Comparison of ENCODE assay signal across 9 mouse cellular contexts in the genomic region with DNA sequence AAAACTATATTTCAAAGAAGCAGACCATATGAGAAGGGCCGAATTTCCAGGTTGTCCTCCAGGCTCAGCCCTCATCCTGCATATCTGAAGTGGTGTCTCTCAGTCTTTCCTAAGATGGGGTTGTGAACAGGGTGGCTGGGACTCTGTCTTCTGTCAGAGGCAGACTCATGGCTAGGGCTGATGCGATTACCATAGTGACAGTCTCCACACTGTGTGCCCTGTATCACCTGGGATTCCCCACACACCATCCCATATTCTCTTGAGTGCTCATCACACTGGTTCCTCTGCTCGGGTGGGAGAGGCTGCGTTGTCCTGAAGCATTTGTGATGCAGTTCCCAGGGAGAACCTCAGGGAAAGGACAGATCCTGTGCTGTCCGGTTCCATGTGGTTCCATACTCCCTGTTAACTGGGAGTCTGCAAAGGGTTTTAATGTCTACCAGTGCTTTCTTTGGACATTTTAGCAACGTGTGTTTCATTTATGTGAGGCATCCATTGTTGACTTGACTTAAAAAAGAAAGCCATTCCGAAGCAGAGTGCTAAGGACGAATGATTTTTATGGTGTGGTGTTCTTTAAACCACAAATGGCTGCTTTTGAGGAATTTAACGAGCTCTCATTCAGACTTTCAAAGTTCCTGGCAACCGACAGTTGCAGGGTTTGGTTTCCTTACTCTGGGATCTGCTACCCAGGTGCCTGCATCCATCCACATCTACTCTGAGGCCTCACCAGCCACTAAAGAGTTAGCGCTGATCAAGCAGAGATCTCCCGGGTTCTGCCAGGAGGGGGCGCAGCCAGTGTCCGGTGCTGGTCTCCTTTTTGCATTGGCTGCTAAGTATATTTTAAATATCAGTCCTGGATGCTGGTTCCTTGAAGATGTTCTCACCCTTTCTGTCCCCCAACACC. TPM values are rescaled to one million over a fixed set of nuclear protein-coding genes. Genes with fewer than 3 reads are reported as not detected.
DNase-seq lines count a peak whose midpoint lies in the region; ATAC-seq and TF ChIP-seq lines count a peak whose summit lies in the region.
"Had no signal": no experiment of that assay in that cellular context is flagged by ENCODE, and none has a peak within 500 bp of the region (broad histone marks: within the 10 kb centered on the region; RNA-seq: fewer than 3 reads in every experiment).

No protein-coding gene starts in this region.

- H3K4me1 ChIP-seq in forebrain, postnatal 0 days (ENCODE audit: insufficient read depth) = no peaks in the 10 kb centered on the region
- H3K4me1 ChIP-seq in forebrain, embryonic 13.5 days = peaks cover 5% of the 10 kb centered on the region
- H3K4me1 ChIP-seq in neural tube, embryonic 15.5 days = no peaks in the 10 kb centered on the region; the same call in 1 of the 2 replicates
- H3K4me1 ChIP-seq in bone marrow macrophage, adult 2 months (ENCODE audit: control insufficient read depth, insufficient read depth, low read length) = no peaks in the 10 kb centered on the region

- H3K36me3 ChIP-seq in forebrain, postnatal 0 days (ENCODE audit: insufficient read depth) = no peaks in the 10 kb centered on the region
- H3K36me3 ChIP-seq in forebrain, embryonic 13.5 days (ENCODE audit: poor library complexity, severe bottlenecking) = no peaks in the 10 kb centered on the region
- no peaks in the 10 kb centered on the region for H3K36me3 ChIP-seq in neural tube, embryonic 15.5 days
- H3K36me3 ChIP-seq: G1E had no signal

- ATAC-seq in forebrain, postnatal 0 days = no peak
- ATAC-seq in forebrain, embryonic 13.5 days = no peak
- ATAC-seq in neural tube, embryonic 15.5 days (ENCODE audit: low FRiP score) = no peak

- no peak for TF ChIP-seq POLR2A in bone marrow macrophage, adult 2 months (IDR thresholded peaks at IDR 0.05; ENCODE audit: borderline replicate concordance, low read depth, low read length)

- DNase-seq in forebrain, postnatal 0 days = no peak
- DNase-seq in neural tube, embryonic 10.5 days (ENCODE audit: extremely low spot score, low spot score) = peak; percentile 62
- peak; percentile 35 to 41 for DNase-seq in gastrocnemius, postnatal 4 days (ENCODE audit: low spot score in 2 of 2)
- DNase-seq in lung, postnatal 14 days = peak; percentile 65
- DNase-seq in thymus, postnatal 0 days (ENCODE audit: low spot score) = peak; percentile 18

- no peaks in the 10 kb centered on the region for H3K9me3 ChIP-seq in forebrain, postnatal 0 days (ENCODE audit: low read length)
- H3K9me3 ChIP-seq in forebrain, embryonic 13.5 days (replicated peaks) = no peaks in the 10 kb centered on the region
- H3K9me3 ChIP-seq in neural tube, embryonic 15.5 days (replicated peaks) = no peaks in the 10 kb centered on the region

- no peak overlapping the region for H3K4me3 ChIP-seq in forebrain, postnatal 0 days (ENCODE audit: low read depth, low read length)
- no peak overlapping the region for H3K4me3 ChIP-seq in forebrain, embryonic 13.5 days
- no peak overlapping the region for H3K4me3 ChIP-seq in neural tube, embryonic 15.5 days (replicated peaks)
- no peak overlapping the region for H3K4me3 ChIP-seq in bone marrow macrophage, adult 2 months (ENCODE audit: insufficient read depth, low read length)

- no peak overlapping the region for H3K4me2 ChIP-seq in forebrain, postnatal 0 days (ENCODE audit: low read depth)
- H3K4me2 ChIP-seq in forebrain, embryonic 13.5 days = no peak overlapping the region
- H3K4me2 ChIP-seq in neural tube, embryonic 15.5 days = no peak overlapping the region

- H3K27ac ChIP-seq in forebrain, postnatal 0 days (ENCODE audit: low read depth, low read length) = no peak overlapping the region
- H3K27ac ChIP-seq in forebrain, embryonic 13.5 days = no peak overlapping the region
- no peak overlapping the region for H3K27ac ChIP-seq in neural tube, embryonic 15.5 days (replicated peaks)
- H3K27ac ChIP-seq in bone marrow macrophage, adult 2 months (ENCODE audit: insufficient read depth, low read depth, low read length) = no peak overlapping the region

- no peaks in the 10 kb centered on the region for H3K27me3 ChIP-seq in forebrain, postnatal 0 days (ENCODE audit: insufficient read depth, low read length)
- H3K27me3 ChIP-seq in forebrain, embryonic 13.5 days = no peaks in the 10 kb centered on the region
- no peaks in the 10 kb centered on the region for H3K27me3 ChIP-seq in neural tube, embryonic 15.5 days (replicated peaks)

- 50% methylated on average over 14 of the region's 14 CpGs for WGBS in forebrain, postnatal 0 days
- 48% methylated on average over 14 of the region's 14 CpGs for WGBS in forebrain, embryonic 13.5 days
- 40% methylated on average over 14 of the region's 14 CpGs for WGBS in neural tube, embryonic 15.5 days

- peak; percentile 44 for TF ChIP-seq CTCF in forebrain, postnatal 0 days (IDR thresholded peaks at IDR 0.05; ENCODE audit: low read depth)
- peak; percentile 70 for TF ChIP-seq CTCF in bone marrow macrophage, adult 2 months (IDR thresholded peaks at IDR 0.05; ENCODE audit: low read depth, low read length)

- no peak overlapping the region for H3K9ac ChIP-seq in forebrain, postnatal 0 days
- H3K9ac ChIP-seq in forebrain, embryonic 13.5 days = no peak overlapping the region
- no peak overlapping the region for H3K9ac ChIP-seq in neural tube, embryonic 15.5 days (replicated peaks)

RNA-seq across cellular contexts. Expression of a gene that starts 7.2 kb away (rescaled TPM):
- total RNA-seq in forebrain, postnatal 0 days (2014; rRNA removed) = 76.1 and 86.1 TPM in 2 replicates
- polyA plus RNA-seq in forebrain, postnatal 0 days (2015; fragmentation: Nextera tagmentation; extraction: Ambion mirVana) = 44.0 and 60.6 TPM in 2 replicates
- polyA plus RNA-seq in forebrain, embryonic 13.5 days (2015; fragmentation: Nextera tagmentation; extraction: Ambion mirVana) = 12.7 and 14.0 TPM in 2 replicates
- polyA plus RNA-seq in neural tube, embryonic 15.5 days (2015; fragmentation: Nextera tagmentation; extraction: Ambion mirVana) = 29.1 and 35.0 TPM in 2 replicates
- not detected in 2 replicates for polyA plus RNA-seq in bone marrow macrophage, adult 2 months (2012; ENCODE audit: insufficient read depth, insufficient read length, missing spikeins)
- total RNA-seq in gastrocnemius, postnatal 4 days (2021) = 1 to 10 TPM; 5.1 to 5.7 TPM
- 8.7 and 9.8 TPM in 2 replicates for polyA plus RNA-seq in thymus, postnatal 0 days (2015; fragmentation: Nextera tagmentation; extraction: Ambion mirVana)
- polyA plus RNA-seq: G1E had no signal
